Mouse (Mus musculus) left cerebral cortex, postnatal 36 days (tissue): ENCODE measurements around the gene Tnni3k. TPM values are rescaled to one million over a fixed set of nuclear protein-coding genes. Genes with fewer than 3 reads are reported as not detected.

Experiments used
- DNase-seq, 2 experiments: peaks; one replicate each; pipeline ENCODE4 v3.0.0; 2021 to 2022; ENCODE audit warnings: low spot score in 2 of 2, mixed read lengths in 1 of 2
- intact Hi-C: fragments of 180-260 bp; cut with DNase I; formaldehyde crosslinking; loops from one replicate; pipeline ENCODE4 v1.15.1; 2025
- total RNA-seq, 2 experiments: library from RNA; stranded (reverse); gene quantifications; 2 replicates each; pipeline ENCODE4 v1.2.3; 2021

Tnni3k gene
- total RNA-seq, 2 experiments from 2014 or later = 0.29 to 0.47 TPM

- no peak for DNase-seq
- intact Hi-C loops = loop anchor here (5.0 kb wide), 1 partner anchor 139 kb away; no protein-coding TSS in a partner anchor
Measured at GRCm38 (mm10) chr3:154961284-154961683, 93.9 kb downstream of the Tnni3k start.

GRCm38 (mm10) chr3:154953088-154953487, 102.1 kb downstream of the Tnni3k start:
- intact Hi-C loops = no loop called here
- DNase-seq = no peak

GRCm38 (mm10) chr3:154949551-154949950, 105.7 kb downstream of the Tnni3k start:
- no peak for DNase-seq
- intact Hi-C loops = no loop called here

GRCm38 (mm10) chr3:154945688-154946161, 109.5 kb downstream of the Tnni3k start:
- intact Hi-C loops = no loop called here
- DNase-seq = peak in 1 of 2 experiments; percentile 8

GRCm38 (mm10) chr3:154927757-154928156, 127.5 kb downstream of the Tnni3k start:
- DNase-seq = no peak
- intact Hi-C loops = no loop called here

GRCm38 (mm10) chr3:154924936-154925335, 130.3 kb downstream of the Tnni3k start:
- intact Hi-C loops = no loop called here
- no peak for DNase-seq

- intact Hi-C loops = no loop called here
- DNase-seq = no peak
Measured at GRCm38 (mm10) chr3:154915566-154915965, 139.6 kb downstream of the Tnni3k start.

GRCm38 (mm10) chr3:154913641-154914040, 141.6 kb downstream of the Tnni3k start:
- intact Hi-C loops = no loop called here
- no peak for DNase-seq

GRCm38 (mm10) chr3:154896737-154897136, 158.5 kb downstream of the Tnni3k start:
- DNase-seq = no peak
- intact Hi-C loops = no loop called here

- intact Hi-C loops = no loop called here
- no peak for DNase-seq
Measured at GRCm38 (mm10) chr3:154893225-154893624, 162.0 kb downstream of the Tnni3k start.

GRCm38 (mm10) chr3:154885452-154885851, 169.8 kb downstream of the Tnni3k start:
- intact Hi-C loops = no loop called here
- DNase-seq = no peak

GRCm38 (mm10) chr3:154885048-154885447, 170.2 kb downstream of the Tnni3k start:
- no peak for DNase-seq
- intact Hi-C loops = no loop called here

GRCm38 (mm10) chr3:154881428-154881986, 173.7 kb downstream of the Tnni3k start:
- no peak for DNase-seq
- intact Hi-C loops = no loop called here

GRCm38 (mm10) chr3:154880536-154880939, 174.7 kb downstream of the Tnni3k start:
- DNase-seq = no peak
- intact Hi-C loops = no loop called here

- intact Hi-C loops = no loop called here
- DNase-seq = no peak
Measured at GRCm38 (mm10) chr3:154880108-154880507, 175.1 kb downstream of the Tnni3k start.

- intact Hi-C loops = no loop called here
- DNase-seq = no peak
Measured at GRCm38 (mm10) chr3:154879515-154879914, 175.7 kb downstream of the Tnni3k start.

- intact Hi-C loops = no loop called here
- no peak for DNase-seq
Measured at GRCm38 (mm10) chr3:154879080-154879479, 176.1 kb downstream of the Tnni3k start.

GRCm38 (mm10) chr3:154868807-154869206, 186.4 kb downstream of the Tnni3k start:
- no peak for DNase-seq
- intact Hi-C loops = no loop called here

GRCm38 (mm10) chr3:154861921-154862320, 193.3 kb downstream of the Tnni3k start:
- intact Hi-C loops = no loop called here
- no peak for DNase-seq

GRCm38 (mm10) chr3:154859721-154860120, 195.5 kb downstream of the Tnni3k start:
- intact Hi-C loops = no loop called here
- no peak for DNase-seq

GRCm38 (mm10) chr3:154853257-154853656, 201.9 kb downstream of the Tnni3k start:
- DNase-seq = no peak
- intact Hi-C loops = no loop called here

- intact Hi-C loops = no loop called here
- no peak for DNase-seq
Measured at GRCm38 (mm10) chr3:154852281-154852680, 202.9 kb downstream of the Tnni3k start.
